Mouse (Mus musculus): Measurements from ENCODE around the gene Vmn1r58. TPM values are rescaled to one million over a fixed set of nuclear protein-coding genes. Genes with fewer than 3 reads are reported as not detected.
"Not testable (repeated sequence)": the region's sequence is repeated elsewhere in the genome, so short reads cannot be mapped to it uniquely, and the experiment has no call there.

The Vmn1r58 gene
- total RNA-seq (2014; rRNA removed), result not detected in 2 replicates
- polyA plus RNA-seq (2015; fragmentation: Nextera tagmentation; extraction: Ambion mirVana), result not detected in 2 replicates

GRCm38 (mm10) chr7:5413296-5413695, at the start of gene Vmn1r58:
Gene Vmn1r58, minus strand, starts transcription at chr7:5413396.
- H3K36me3 ChIP-seq (ENCODE audit: insufficient read depth); DNase-seq; H3K4me3 ChIP-seq (ENCODE audit: low read depth, low read length); H3K4me2 ChIP-seq (ENCODE audit: low read depth); H3K27ac ChIP-seq (ENCODE audit: low read depth, low read length); H3K9ac ChIP-seq; ATAC-seq; H3K4me1 ChIP-seq (ENCODE audit: insufficient read depth); H3K27me3 ChIP-seq (ENCODE audit: insufficient read depth, low read length); H3K9me3 ChIP-seq (ENCODE audit: low read length): not testable (repeated sequence)

DNA sequence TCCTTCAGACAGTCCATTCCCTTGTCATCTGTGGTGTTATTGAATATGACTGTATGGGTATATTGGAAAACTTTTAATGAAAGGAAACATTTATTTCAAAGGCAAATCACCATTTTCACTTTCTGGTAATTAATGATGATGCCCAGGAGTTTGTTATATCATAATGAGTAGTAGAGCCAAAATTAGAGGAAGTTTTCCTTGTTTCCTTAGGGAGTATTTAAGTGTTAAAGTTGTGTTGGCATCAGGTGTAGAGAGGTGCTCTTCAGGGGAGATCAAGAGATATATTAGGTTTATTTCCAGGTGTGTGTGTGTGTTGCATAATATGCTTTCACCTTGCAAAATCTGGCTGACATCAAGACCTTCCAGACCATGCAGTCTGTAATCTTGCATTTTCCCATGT, 43.5 kb upstream of the Vmn1r58 start, which contains the start of gene Vmn1r59:
Gene Vmn1r59 (minus strand): TSS at position 101 of the 400 bp plus-strand sequence.
- ATAC-seq, result no peak
- Histone ChIP-seq H3K4me1 (ENCODE audit: insufficient read depth) (no peaks in the 10 kb centered on the region), H3K4me2 (ENCODE audit: low read depth) (no peak within 1 kb of the TSS), H3K27me3 (ENCODE audit: insufficient read depth, low read length) (no peaks in the 10 kb centered on the region), H3K36me3 (ENCODE audit: insufficient read depth) (no peaks in the 10 kb centered on the region), H3K9me3 (ENCODE audit: low read length) (no peaks in the 10 kb centered on the region), H3K9ac (no peak within 1 kb of the TSS), H3K27ac (ENCODE audit: low read depth, low read length) (no peak within 1 kb of the TSS), H3K4me3 (ENCODE audit: low read depth, low read length) (no peak within 1 kb of the TSS)
- no peak for TF ChIP-seq CTCF (IDR thresholded peaks at IDR 0.05; ENCODE audit: low read depth)
- DNase-seq, result no peak

GRCm38 (mm10) chr7:5454011-5454410, 40.8 kb upstream of the Vmn1r58 start:
- ATAC-seq, result not testable (repeated sequence)
- 73% methylated on average over 3 of the region's 3 CpGs for WGBS

GRCm38 (mm10) chr7:5448627-5449026, 35.4 kb upstream of the Vmn1r58 start:
- H3K9ac ChIP-seq, result no peak overlapping the region
- TF ChIP-seq CTCF (IDR thresholded peaks at IDR 0.05; ENCODE audit: low read depth), result no peak
- H3K27ac ChIP-seq (ENCODE audit: low read depth, low read length), result no peak overlapping the region
- no peak overlapping the region for H3K4me3 ChIP-seq (ENCODE audit: low read depth, low read length)
- ATAC-seq (no peak), DNase-seq (no peak)
- H3K9me3 ChIP-seq (ENCODE audit: low read length), result no peaks in the 10 kb centered on the region
- no peak overlapping the region for H3K4me2 ChIP-seq (ENCODE audit: low read depth)
- H3K27me3 ChIP-seq (ENCODE audit: insufficient read depth, low read length), result no peaks in the 10 kb centered on the region
- no peaks in the 10 kb centered on the region for H3K4me1 ChIP-seq (ENCODE audit: insufficient read depth)
- H3K36me3 ChIP-seq (ENCODE audit: insufficient read depth), result no peaks in the 10 kb centered on the region

More at GRCm38 (mm10) chr7:5454011-5454410, 40.8 kb upstream of the Vmn1r58 start:
- not testable (repeated sequence) for H3K9ac ChIP-seq; DNase-seq; H3K4me3 ChIP-seq (ENCODE audit: low read depth, low read length); H3K9me3 ChIP-seq (ENCODE audit: low read length); H3K4me2 ChIP-seq (ENCODE audit: low read depth); H3K27me3 ChIP-seq (ENCODE audit: insufficient read depth, low read length); H3K4me1 ChIP-seq (ENCODE audit: insufficient read depth); H3K27ac ChIP-seq (ENCODE audit: low read depth, low read length); H3K36me3 ChIP-seq (ENCODE audit: insufficient read depth)

DNA sequence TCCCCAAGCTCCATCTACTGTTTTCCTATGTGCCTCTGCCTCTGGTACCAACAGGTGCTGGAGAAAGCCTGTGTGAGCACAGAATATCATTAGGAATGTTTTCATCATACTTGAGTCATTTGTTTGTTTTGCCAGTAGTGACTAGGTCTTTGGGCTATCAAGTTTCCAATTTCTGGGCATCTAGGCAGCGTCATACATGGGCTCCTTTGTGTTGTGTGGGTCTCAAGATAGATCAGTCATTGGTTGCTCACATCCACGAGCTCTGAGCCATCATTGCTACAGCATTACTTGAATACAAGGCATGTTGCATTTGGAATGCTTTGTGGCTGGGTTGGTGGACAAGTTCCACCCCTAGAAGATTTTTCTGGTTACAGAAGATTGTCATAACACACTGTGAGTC, 7.0 kb downstream of the Vmn1r58 start:
- TF ChIP-seq CTCF (IDR thresholded peaks at IDR 0.05; ENCODE audit: low read depth), result no peak
- ATAC-seq, result no peak
- WGBS, result 43% methylated on average over 2 of the region's 2 CpGs
- no peak overlapping the region for H3K9ac ChIP-seq
- H3K4me3 ChIP-seq (ENCODE audit: low read depth, low read length), result no peak overlapping the region
- H3K36me3 ChIP-seq (ENCODE audit: insufficient read depth), result no peaks in the 10 kb centered on the region
- H3K9me3 ChIP-seq (ENCODE audit: low read length), result peaks cover 13% of the 10 kb centered on the region; the same call in 1 of the 2 replicates
- H3K4me1 ChIP-seq (ENCODE audit: insufficient read depth), result no peaks in the 10 kb centered on the region
- H3K4me2 ChIP-seq (ENCODE audit: low read depth), result no peak overlapping the region
- no peak overlapping the region for H3K27ac ChIP-seq (ENCODE audit: low read depth, low read length)
- H3K27me3 ChIP-seq (ENCODE audit: insufficient read depth, low read length), result no peaks in the 10 kb centered on the region
- DNase-seq, result no peak

DNA sequence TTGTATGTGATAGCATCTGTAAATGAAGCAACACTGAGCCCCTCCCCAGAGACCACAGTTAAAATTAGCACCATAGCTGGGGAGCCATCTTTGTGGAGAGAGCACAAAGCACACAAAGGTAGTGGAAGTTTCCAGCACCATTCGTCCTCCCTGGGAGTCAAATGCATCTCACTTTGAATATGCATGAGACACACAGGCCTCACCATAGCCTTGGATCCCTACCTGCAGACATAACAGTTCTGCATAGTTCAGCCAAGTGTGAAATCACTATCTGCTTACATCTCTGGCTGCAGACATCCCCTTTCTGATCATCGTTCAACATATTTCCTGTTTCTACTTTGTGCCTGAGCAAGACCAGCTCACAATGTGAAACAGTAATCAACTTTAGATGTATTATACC, 46.5 kb downstream of the Vmn1r58 start:
- H3K4me1 ChIP-seq (ENCODE audit: insufficient read depth), result no peaks in the 10 kb centered on the region
- no peak for TF ChIP-seq CTCF (IDR thresholded peaks at IDR 0.05; ENCODE audit: low read depth)
- peaks cover 10% of the 10 kb centered on the region; the same call in 1 of the 2 replicates for H3K9me3 ChIP-seq (ENCODE audit: low read length)
- DNase-seq (no peak), ATAC-seq (no peak)
- no peak overlapping the region for H3K4me2 ChIP-seq (ENCODE audit: low read depth)
- WGBS, result 82% methylated on average over 2 of the region's 2 CpGs
- H3K36me3 ChIP-seq (ENCODE audit: insufficient read depth), result no peaks in the 10 kb centered on the region
- no peak overlapping the region for H3K27ac ChIP-seq (ENCODE audit: low read depth, low read length)
- no peak overlapping the region for H3K9ac ChIP-seq
- no peak overlapping the region for H3K4me3 ChIP-seq (ENCODE audit: low read depth, low read length)
- no peaks in the 10 kb centered on the region for H3K27me3 ChIP-seq (ENCODE audit: insufficient read depth, low read length)

- no peaks in the 10 kb centered on the region for H3K27me3 ChIP-seq (ENCODE audit: insufficient read depth, low read length)
- no peaks in the 10 kb centered on the region for H3K36me3 ChIP-seq (ENCODE audit: insufficient read depth)
- peaks cover 13% of the 10 kb centered on the region; the same call in 1 of the 2 replicates for H3K9me3 ChIP-seq (ENCODE audit: low read length)
- no peak overlapping the region for H3K4me2 ChIP-seq (ENCODE audit: low read depth)
- no peak overlapping the region for H3K27ac ChIP-seq (ENCODE audit: low read depth, low read length)
- WGBS, result 95% methylated on average over 5 of the region's 5 CpGs
- no peaks in the 10 kb centered on the region for H3K4me1 ChIP-seq (ENCODE audit: insufficient read depth)
- H3K9ac ChIP-seq, result no peak overlapping the region
- ATAC-seq (no peak), DNase-seq (no peak)
- TF ChIP-seq CTCF (IDR thresholded peaks at IDR 0.05; ENCODE audit: low read depth), result no peak
- H3K4me3 ChIP-seq (ENCODE audit: low read depth, low read length), result no peak overlapping the region
Measured at GRCm38 (mm10) chr7:5363599-5363998, 49.6 kb downstream of the Vmn1r58 start.

Other genes with a start within 250 kb of the Vmn1r58 start
- gene Vmn1r56, start 216.6 kb downstream of the Vmn1r58 start, total RNA-seq (2014; rRNA removed), result not detected in 2 replicates
- gene Vmn1r56, start 216.6 kb downstream of the Vmn1r58 start, polyA plus RNA-seq (2015; fragmentation: Nextera tagmentation; extraction: Ambion mirVana), result not detected in 2 replicates
- not detected in 2 replicates for gene Vmn1r57, start 194.9 kb downstream of the Vmn1r58 start, total RNA-seq (2014; rRNA removed)
- gene Vmn1r57, start 194.9 kb downstream of the Vmn1r58 start, polyA plus RNA-seq (2015; fragmentation: Nextera tagmentation; extraction: Ambion mirVana), result not detected in 2 replicates
- gene Gm5065, start 62.9 kb downstream of the Vmn1r58 start, total RNA-seq (2014; rRNA removed), result not detected in 2 replicates
- not detected in 2 replicates for gene Gm5065, start 62.9 kb downstream of the Vmn1r58 start, polyA plus RNA-seq (2015; fragmentation: Nextera tagmentation; extraction: Ambion mirVana)
- gene Nlrp2, start 62.4 kb downstream of the Vmn1r58 start, total RNA-seq (2014; rRNA removed), result not detected in 2 replicates
- gene Nlrp2, start 62.4 kb downstream of the Vmn1r58 start, polyA plus RNA-seq (2015; fragmentation: Nextera tagmentation; extraction: Ambion mirVana), result not detected in 2 replicates
- not detected in 2 replicates for gene Vmn1r59, start 43.4 kb upstream of the Vmn1r58 start, total RNA-seq (2014; rRNA removed)
- not detected in 2 replicates for gene Vmn1r59, start 43.4 kb upstream of the Vmn1r58 start, polyA plus RNA-seq (2015; fragmentation: Nextera tagmentation; extraction: Ambion mirVana)
- gene Vmn2r28, start 80.6 kb upstream of the Vmn1r58 start, total RNA-seq (2014; rRNA removed), result not detected in 2 replicates
- not detected in 2 replicates for gene Vmn2r28, start 80.6 kb upstream of the Vmn1r58 start, polyA plus RNA-seq (2015; fragmentation: Nextera tagmentation; extraction: Ambion mirVana)
- gene Vmn1r60, start 133.9 kb upstream of the Vmn1r58 start, total RNA-seq (2014; rRNA removed), result not detected in 2 replicates
- not detected in 2 replicates for gene Vmn1r60, start 133.9 kb upstream of the Vmn1r58 start, polyA plus RNA-seq (2015; fragmentation: Nextera tagmentation; extraction: Ambion mirVana)
- gene Vmn1r61, start 199.9 kb upstream of the Vmn1r58 start, total RNA-seq (2014; rRNA removed), result not detected in 2 replicates
- gene Vmn1r61, start 199.9 kb upstream of the Vmn1r58 start, polyA plus RNA-seq (2015; fragmentation: Nextera tagmentation; extraction: Ambion mirVana), result not detected in 2 replicates

Data from forebrain, postnatal 0 days (tissue).